Mouse (Mus musculus) urinary bladder, postnatal 36 days (tissue): Measurements from ENCODE around the gene Tmem175.

Experiments
- DNase-seq, 2 experiments: peaks; one replicate each; pipeline ENCODE4 v3.0.0; 2022; ENCODE audit warnings: low spot score in 2 of 2, mixed read lengths in 1 of 2

Gene Tmem175

GRCm38 (mm10) chr5:108677605-108678295 is 48.2 kb downstream of the Tmem175 start:
- DNase-seq: no peak

- no peak for DNase-seq
Observed at GRCm38 (mm10) chr5:108678296-108678854, 48.8 kb downstream of the Tmem175 start.

GRCm38 (mm10) chr5:108679909-108680308 is 50.3 kb downstream of the Tmem175 start:
- no peak for DNase-seq

GRCm38 (mm10) chr5:108680871-108681270 is 51.3 kb downstream of the Tmem175 start:
- no peak for DNase-seq

- DNase-seq: no peak
Observed at GRCm38 (mm10) chr5:108689091-108689490, 59.5 kb downstream of the Tmem175 start.

GRCm38 (mm10) chr5:108691152-108691551 is 61.6 kb downstream of the Tmem175 start:
- no peak for DNase-seq

- peak; percentile 53 to 58 for DNase-seq
Observed at GRCm38 (mm10) chr5:108692271-108692670, 62.7 kb downstream of the Tmem175 start, which contains the start of gene Fgfrl1. Gene Fgfrl1 (plus strand): TSS chr5:108692382.

GRCm38 (mm10) chr5:108693872-108694288 is 64.3 kb downstream of the Tmem175 start:
- DNase-seq: peak; percentile 71 to 85

- DNase-seq: peak; percentile 21 to 51
Observed at GRCm38 (mm10) chr5:108694352-108695261, 65.0 kb downstream of the Tmem175 start.

- no peak for DNase-seq
Observed at GRCm38 (mm10) chr5:108695861-108696260, 66.3 kb downstream of the Tmem175 start.

- DNase-seq: no peak
Observed at GRCm38 (mm10) chr5:108696542-108696941, 67.0 kb downstream of the Tmem175 start.

GRCm38 (mm10) chr5:108697341-108697753 is 67.8 kb downstream of the Tmem175 start:
- DNase-seq: no peak
